Mouse (Mus musculus): ENCODE results near the gene Celsr1. TPM values are rescaled to one million over a fixed set of nuclear protein-coding genes. Genes with fewer than 3 reads are reported as not detected.

Celsr1 gene
- polyA plus RNA-seq, 1 experiment from 2014 or later = 3.5 TPM

DNA sequence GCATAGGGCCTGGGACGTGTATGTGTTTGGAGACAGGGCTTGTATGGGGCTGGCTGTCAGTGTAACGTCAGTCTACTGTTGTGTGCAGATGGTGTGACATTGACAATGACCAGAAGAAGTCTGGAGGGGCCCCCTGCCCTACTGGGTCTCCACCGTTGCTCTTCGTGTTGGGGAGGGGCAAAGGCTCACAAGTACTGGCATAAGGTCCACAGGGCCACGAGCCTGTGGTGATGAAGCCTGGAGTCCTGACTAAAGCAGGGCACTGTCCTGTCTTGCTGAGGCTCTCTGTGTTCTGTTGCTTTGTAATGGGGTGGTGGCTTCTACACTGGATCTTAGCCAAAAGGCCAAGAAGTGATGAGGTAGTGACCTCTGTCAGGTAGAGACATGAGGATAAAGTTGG is 44.4 kb upstream of the Celsr1 start:
- Histone ChIP-seq H3K4me2 (ENCODE audit: low read length) (no peak overlapping the region), H3K4me1 (ENCODE audit: control insufficient read depth, insufficient read depth, low read length) (peaks cover 19% of the 10 kb centered on the region), H3K9ac (replicated peaks; ENCODE audit: low read length) (no peak overlapping the region), H3K9me3 (ENCODE audit: control insufficient read depth, low read length) (no peaks in the 10 kb centered on the region), H3K36me3 (ENCODE audit: control insufficient read depth, insufficient read depth, low read length) (no peaks in the 10 kb centered on the region), H3K27me3 (ENCODE audit: control insufficient read depth, insufficient read depth, low read length) (no peaks in the 10 kb centered on the region), H3K4me3 (replicated peaks; ENCODE audit: low read depth, low read length) (no peak overlapping the region), H3K27ac (replicated peaks; ENCODE audit: low read depth, low read length) (no peak overlapping the region)
- no peak for ATAC-seq (ENCODE audit: low FRiP score, low TSS enrichment)
- DNase-seq = no peak
- 80% methylated on average over 5 of the region's 5 CpGs for WGBS

- DNase-seq (no peak), ATAC-seq (ENCODE audit: low FRiP score, low TSS enrichment) (no peak)
- H3K36me3 ChIP-seq (ENCODE audit: control insufficient read depth, insufficient read depth, low read length) = no peaks in the 10 kb centered on the region
- no peak overlapping the region for H3K9ac ChIP-seq (replicated peaks; ENCODE audit: low read length)
- H3K9me3 ChIP-seq (ENCODE audit: control insufficient read depth, low read length) = no peaks in the 10 kb centered on the region
- H3K27me3 ChIP-seq (ENCODE audit: control insufficient read depth, insufficient read depth, low read length) = no peaks in the 10 kb centered on the region
- WGBS = 84% methylated on average over 8 of the region's 8 CpGs
- H3K27ac ChIP-seq (replicated peaks; ENCODE audit: low read depth, low read length) = no peak overlapping the region
- H3K4me2 ChIP-seq (ENCODE audit: low read length) = no peak overlapping the region
- H3K4me3 ChIP-seq (replicated peaks; ENCODE audit: low read depth, low read length) = no peak overlapping the region
- H3K4me1 ChIP-seq (ENCODE audit: control insufficient read depth, insufficient read depth, low read length) = peaks cover 6% of the 10 kb centered on the region; the same call in 1 of the 2 replicates
Observed at GRCm38 (mm10) chr15:86076378-86076777, 42.8 kb upstream of the Celsr1 start.

- 91% methylated on average over 2 of the region's 2 CpGs for WGBS
- Histone ChIP-seq H3K27ac (replicated peaks; ENCODE audit: low read depth, low read length) (no peak overlapping the region), H3K4me2 (ENCODE audit: low read length) (no peak overlapping the region), H3K9ac (replicated peaks; ENCODE audit: low read length) (no peak overlapping the region), H3K27me3 (ENCODE audit: control insufficient read depth, insufficient read depth, low read length) (no peaks in the 10 kb centered on the region), H3K4me1 (ENCODE audit: control insufficient read depth, insufficient read depth, low read length) (peaks cover 4% of the 10 kb centered on the region; the same call in 1 of the 2 replicates), H3K9me3 (ENCODE audit: control insufficient read depth, low read length) (no peaks in the 10 kb centered on the region), H3K36me3 (ENCODE audit: control insufficient read depth, insufficient read depth, low read length) (no peaks in the 10 kb centered on the region), H3K4me3 (replicated peaks; ENCODE audit: low read depth, low read length) (no peak overlapping the region)
- ATAC-seq (ENCODE audit: low FRiP score, low TSS enrichment) = no peak
- no peak for DNase-seq
Observed at GRCm38 (mm10) chr15:86076048-86076315, 42.4 kb upstream of the Celsr1 start.

DNA sequence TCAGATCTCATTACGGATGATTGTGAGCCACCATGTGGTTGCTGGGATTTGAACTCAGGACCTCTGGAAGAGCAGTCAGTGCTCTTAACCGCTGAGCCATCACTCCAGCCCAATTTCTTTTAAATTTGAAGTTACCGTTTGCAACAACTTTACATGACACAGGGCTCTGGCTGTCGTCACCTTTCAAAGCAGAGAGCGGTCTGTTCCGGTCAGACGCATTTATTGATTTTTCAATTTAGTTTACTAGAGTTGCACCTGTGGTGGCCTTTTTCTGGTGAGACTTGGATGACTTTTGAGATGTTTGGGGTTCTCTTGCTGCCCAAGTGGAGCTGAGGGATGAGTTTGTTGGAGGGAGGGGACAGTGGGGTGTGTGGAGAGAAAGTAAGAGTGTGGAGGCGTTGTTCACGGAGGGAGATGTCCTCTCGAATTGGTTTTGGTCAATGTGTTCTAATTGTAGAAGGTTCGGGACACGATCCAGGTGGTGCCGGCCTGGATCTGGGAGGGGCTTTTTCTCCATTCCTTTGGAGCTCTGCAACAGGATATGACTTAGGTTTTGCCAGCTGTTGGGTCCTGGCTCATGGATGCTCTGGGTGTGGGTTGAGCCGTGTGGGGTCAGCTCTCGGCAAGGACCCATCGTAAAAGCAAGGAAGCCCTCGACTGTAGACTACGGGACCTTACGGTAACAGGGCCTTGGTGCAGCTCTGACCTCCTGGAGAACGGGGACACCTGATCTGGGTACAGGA is 41.9 kb upstream of the Celsr1 start:
- no peak overlapping the region for H3K9ac ChIP-seq (replicated peaks; ENCODE audit: low read length)
- 94% methylated on average over 20 of the region's 20 CpGs for WGBS
- no peaks in the 10 kb centered on the region for H3K36me3 ChIP-seq (ENCODE audit: control insufficient read depth, insufficient read depth, low read length)
- H3K4me2 ChIP-seq (ENCODE audit: low read length) = no peak overlapping the region
- ATAC-seq (ENCODE audit: low FRiP score, low TSS enrichment) (no peak), DNase-seq (no peak)
- H3K27me3 ChIP-seq (ENCODE audit: control insufficient read depth, insufficient read depth, low read length) = no peaks in the 10 kb centered on the region
- no peak overlapping the region for H3K4me3 ChIP-seq (replicated peaks; ENCODE audit: low read depth, low read length)
- 0 out of 2 replicates have a peak, but pooled peaks cover 5% of the 10 kb centered on the region for H3K4me1 ChIP-seq (ENCODE audit: control insufficient read depth, insufficient read depth, low read length)
- H3K9me3 ChIP-seq (ENCODE audit: control insufficient read depth, low read length) = no peaks in the 10 kb centered on the region
- no peak overlapping the region for H3K27ac ChIP-seq (replicated peaks; ENCODE audit: low read depth, low read length)

DNA sequence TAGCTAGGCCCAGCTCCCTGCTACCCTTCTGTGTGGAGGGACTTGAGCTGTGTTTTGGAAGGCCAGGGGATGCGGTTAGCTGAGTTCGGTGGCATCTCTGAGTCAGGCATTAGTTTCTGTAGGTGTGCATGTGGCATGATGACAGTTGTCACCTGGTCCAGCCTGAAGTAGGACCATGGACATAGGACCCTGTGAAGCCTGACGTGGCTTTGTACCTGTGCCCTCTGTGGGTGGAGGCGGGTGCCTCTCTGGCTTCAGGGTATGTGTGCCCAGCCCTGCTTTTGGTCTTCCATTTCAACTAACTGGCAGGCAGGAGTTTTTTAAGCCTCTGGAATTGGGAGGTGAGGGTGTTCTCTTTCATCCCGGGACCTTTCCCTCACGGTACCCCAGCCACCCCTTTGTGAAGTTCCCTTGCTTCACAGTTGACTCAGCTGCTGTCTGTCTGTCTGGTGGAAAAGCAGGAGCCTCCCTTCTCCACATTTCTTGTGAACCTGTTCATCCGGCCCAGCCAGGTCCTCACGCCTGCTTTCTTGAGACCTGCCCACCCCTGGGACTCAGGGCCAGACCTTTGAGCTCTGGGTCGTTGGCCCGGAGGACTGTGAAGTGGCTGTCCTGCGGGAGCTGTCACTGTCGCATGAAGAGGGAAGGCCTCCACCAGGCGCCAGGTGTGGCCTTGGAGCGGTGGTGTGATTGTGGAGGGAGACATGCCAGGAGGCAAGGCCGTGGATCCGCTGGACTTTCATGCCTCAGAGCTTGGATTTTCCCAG is 40.8 kb upstream of the Celsr1 start:
- no peaks in the 10 kb centered on the region for H3K9me3 ChIP-seq (ENCODE audit: control insufficient read depth, low read length)
- H3K9ac ChIP-seq (replicated peaks; ENCODE audit: low read length) = no peak overlapping the region
- no peak overlapping the region for H3K4me2 ChIP-seq (ENCODE audit: low read length)
- DNase-seq (no peak), ATAC-seq (ENCODE audit: low FRiP score, low TSS enrichment) (no peak)
- H3K4me3 ChIP-seq (replicated peaks; ENCODE audit: low read depth, low read length) = no peak overlapping the region
- no peak overlapping the region for H3K27ac ChIP-seq (replicated peaks; ENCODE audit: low read depth, low read length)
- WGBS = 88% methylated on average over 16 of the region's 16 CpGs
- H3K4me1 ChIP-seq (ENCODE audit: control insufficient read depth, insufficient read depth, low read length) = peaks cover 14% of the 10 kb centered on the region
- no peaks in the 10 kb centered on the region for H3K36me3 ChIP-seq (ENCODE audit: control insufficient read depth, insufficient read depth, low read length)
- H3K27me3 ChIP-seq (ENCODE audit: control insufficient read depth, insufficient read depth, low read length) = no peaks in the 10 kb centered on the region

- H3K9ac ChIP-seq (replicated peaks; ENCODE audit: low read length) = no peak overlapping the region
Observed at GRCm38 (mm10) chr15:86071166-86071565, 37.6 kb upstream of the Celsr1 start.

GRCm38 (mm10) chr15:86070368-86070767 is 36.8 kb upstream of the Celsr1 start:
- Histone ChIP-seq H3K4me2 (ENCODE audit: low read length) (no peak overlapping the region), H3K27ac (replicated peaks; ENCODE audit: low read depth, low read length) (peak overlapping the region; percentile 37; the same call in 1 of the 2 replicates), H3K9me3 (ENCODE audit: control insufficient read depth, low read length) (no peaks in the 10 kb centered on the region), H3K36me3 (ENCODE audit: control insufficient read depth, insufficient read depth, low read length) (no peaks in the 10 kb centered on the region), H3K27me3 (ENCODE audit: control insufficient read depth, insufficient read depth, low read length) (no peaks in the 10 kb centered on the region), H3K9ac (replicated peaks; ENCODE audit: low read length) (no peak overlapping the region), H3K4me1 (ENCODE audit: control insufficient read depth, insufficient read depth, low read length) (peaks cover 21% of the 10 kb centered on the region), H3K4me3 (replicated peaks; ENCODE audit: low read depth, low read length) (no peak overlapping the region)
- 58% methylated on average over 11 of the region's 11 CpGs for WGBS
- ATAC-seq (ENCODE audit: low FRiP score, low TSS enrichment) (no peak), DNase-seq (no peak)

More at GRCm38 (mm10) chr15:86071166-86071565, 37.6 kb upstream of the Celsr1 start:
- H3K4me1 ChIP-seq (ENCODE audit: control insufficient read depth, insufficient read depth, low read length) = peaks cover 21% of the 10 kb centered on the region
- H3K36me3 ChIP-seq (ENCODE audit: control insufficient read depth, insufficient read depth, low read length) = no peaks in the 10 kb centered on the region
- DNase-seq = no peak
- no peak overlapping the region for H3K4me2 ChIP-seq (ENCODE audit: low read length)
- H3K4me3 ChIP-seq (replicated peaks; ENCODE audit: low read depth, low read length) = no peak overlapping the region
- no peak overlapping the region for H3K27ac ChIP-seq (replicated peaks; ENCODE audit: low read depth, low read length)
- no peaks in the 10 kb centered on the region for H3K9me3 ChIP-seq (ENCODE audit: control insufficient read depth, low read length)
- no peak for ATAC-seq (ENCODE audit: low FRiP score, low TSS enrichment)
- 83% methylated on average over 1 of the region's 1 CpGs for WGBS
- no peaks in the 10 kb centered on the region for H3K27me3 ChIP-seq (ENCODE audit: control insufficient read depth, insufficient read depth, low read length)

GRCm38 (mm10) chr15:86069011-86069791 is 35.6 kb upstream of the Celsr1 start:
- DNase-seq = no peak
- H3K4me2 ChIP-seq (ENCODE audit: low read length) = no peak overlapping the region
- 75% methylated on average over 10 of the region's 10 CpGs for WGBS
- peaks cover 21% of the 10 kb centered on the region for H3K4me1 ChIP-seq (ENCODE audit: control insufficient read depth, insufficient read depth, low read length)
- no peak for ATAC-seq (ENCODE audit: low FRiP score, low TSS enrichment)
- no peak overlapping the region for H3K4me3 ChIP-seq (replicated peaks; ENCODE audit: low read depth, low read length)
- no peaks in the 10 kb centered on the region for H3K27me3 ChIP-seq (ENCODE audit: control insufficient read depth, insufficient read depth, low read length)
- H3K9me3 ChIP-seq (ENCODE audit: control insufficient read depth, low read length) = no peaks in the 10 kb centered on the region
- H3K36me3 ChIP-seq (ENCODE audit: control insufficient read depth, insufficient read depth, low read length) = no peaks in the 10 kb centered on the region
- no peak overlapping the region for H3K27ac ChIP-seq (replicated peaks; ENCODE audit: low read depth, low read length)
- H3K9ac ChIP-seq (replicated peaks; ENCODE audit: low read length) = no peak overlapping the region

All from midbrain, embryonic 14.5 days (tissue).